Comparison of ENCODE assay signal across 8 mouse cellular contexts in genomic region chr4:136242065-136242703, GRCm38 (mm10). TPM values are rescaled to one million over a fixed set of nuclear protein-coding genes. Genes with fewer than 3 reads are reported as not detected.
DNase-seq lines count a peak whose midpoint lies in the region; ATAC-seq and TF ChIP-seq lines count a peak whose summit lies in the region.

No protein-coding gene starts in this region.

- H3K9ac ChIP-seq in liver, embryonic 12.5 days, result no peak overlapping the region
- H3K9ac ChIP-seq in midbrain, embryonic 13.5 days (replicated peaks), result no peak overlapping the region
- H3K9ac ChIP-seq in midbrain, embryonic 16.5 days (ENCODE audit: low read depth, low read length), result no peak overlapping the region

- no peaks in the 10 kb centered on the region for H3K9me3 ChIP-seq in liver, embryonic 12.5 days (replicated peaks)
- 0 out of 2 replicates have a peak, but pooled peaks cover 2% of the 10 kb centered on the region for H3K9me3 ChIP-seq in midbrain, embryonic 13.5 days
- H3K9me3 ChIP-seq in midbrain, embryonic 16.5 days (replicated peaks; ENCODE audit: control insufficient read depth, low read length, poor library complexity, severe bottlenecking), result no peaks in the 10 kb centered on the region

- ATAC-seq in liver, embryonic 12.5 days, result no peak
- ATAC-seq in midbrain, embryonic 13.5 days, result no peak
- no peak for ATAC-seq in midbrain, embryonic 16.5 days

- peak; percentile 29 for DNase-seq in embryo, embryonic 10 days (ENCODE audit: low spot score)
- DNase-seq in embryo, embryonic 9.5 days (ENCODE audit: extremely low spot score), result no peak
- DNase-seq in liver, result peak; percentile 32
- DNase-seq in c-Kit-positive CD71-positive TER-119-negative erythroid progenitor cells, embryonic 14.5 days (ENCODE audit: low read depth), result peak; percentile 23

- no peaks in the 10 kb centered on the region for H3K36me3 ChIP-seq in liver, embryonic 12.5 days
- no peaks in the 10 kb centered on the region for H3K36me3 ChIP-seq in small intestine, adult 2 months (ENCODE audit: control insufficient read depth, insufficient read depth, low read length)
- H3K36me3 ChIP-seq in midbrain, embryonic 13.5 days, result no peaks in the 10 kb centered on the region
- no peaks in the 10 kb centered on the region for H3K36me3 ChIP-seq in midbrain, embryonic 16.5 days (ENCODE audit: control insufficient read depth, insufficient read depth, low read length)

- peak; percentile 33; the same call in 1 of the 2 replicates for TF ChIP-seq CTCF in small intestine, adult 2 months (IDR thresholded peaks at IDR 0.05; ENCODE audit: extremely low read depth, insufficient read length, insufficient replicate concordance, low read depth, low read length)

- WGBS in liver, embryonic 12.5 days (ENCODE audit: insufficient replicate concordance), result 31% methylated on average over 8 of the region's 8 CpGs
- WGBS in small intestine, adult 2 months, result 44% methylated on average over 8 of the region's 8 CpGs
- 50% methylated on average over 8 of the region's 8 CpGs for WGBS in midbrain, embryonic 13.5 days
- WGBS in midbrain, embryonic 16.5 days, result 53% methylated on average over 8 of the region's 8 CpGs

- TF ChIP-seq POLR2A in small intestine, adult 2 months (IDR thresholded peaks at IDR 0.05; ENCODE audit: low read depth, low read length), result no peak

- H3K27me3 ChIP-seq in liver, embryonic 12.5 days (replicated peaks), result peaks cover 99% of the 10 kb centered on the region
- H3K27me3 ChIP-seq in small intestine, adult 2 months (ENCODE audit: control insufficient read depth, insufficient read depth, low read length), result no peaks in the 10 kb centered on the region
- H3K27me3 ChIP-seq in midbrain, embryonic 13.5 days, result peaks cover 69% of the 10 kb centered on the region
- peaks cover 23% of the 10 kb centered on the region for H3K27me3 ChIP-seq in midbrain, embryonic 16.5 days (ENCODE audit: control insufficient read depth, insufficient read depth, low read depth, low read length)

- H3K4me1 ChIP-seq in liver, embryonic 12.5 days, result 0 out of 2 replicates have a peak, but pooled peaks cover 11% of the 10 kb centered on the region
- H3K4me1 ChIP-seq in small intestine, adult 2 months (ENCODE audit: control insufficient read depth, insufficient read depth, insufficient read length, low read length), result no peaks in the 10 kb centered on the region; the same call in none of the 2 replicates
- H3K4me1 ChIP-seq in midbrain, embryonic 13.5 days (replicated peaks), result peaks cover 22% of the 10 kb centered on the region
- H3K4me1 ChIP-seq in midbrain, embryonic 16.5 days (ENCODE audit: control insufficient read depth, insufficient read depth, low read length), result peaks cover under 1% of the 10 kb centered on the region; the same call in 1 of the 2 replicates

- no peak overlapping the region for H3K27ac ChIP-seq in liver, embryonic 12.5 days
- no peak overlapping the region for H3K27ac ChIP-seq in small intestine, adult 2 months (ENCODE audit: insufficient read depth, low read depth, low read length)
- H3K27ac ChIP-seq in midbrain, embryonic 13.5 days, result no peak overlapping the region
- H3K27ac ChIP-seq in midbrain, embryonic 16.5 days (ENCODE audit: low read length), result no peak overlapping the region

- H3K4me3 ChIP-seq in liver, embryonic 12.5 days, result no peak overlapping the region
- no peak overlapping the region for H3K4me3 ChIP-seq in small intestine, adult 2 months (ENCODE audit: low read depth, low read length)
- H3K4me3 ChIP-seq in midbrain, embryonic 13.5 days (replicated peaks), result no peak overlapping the region
- no peak overlapping the region for H3K4me3 ChIP-seq in midbrain, embryonic 16.5 days (ENCODE audit: low read depth, low read length)

- H3K4me2 ChIP-seq in liver, embryonic 12.5 days, result no peak overlapping the region
- no peak overlapping the region for H3K4me2 ChIP-seq in midbrain, embryonic 13.5 days (replicated peaks)
- no peak overlapping the region for H3K4me2 ChIP-seq in midbrain, embryonic 16.5 days (ENCODE audit: low read length)

RNA-seq across cellular contexts. Expression of gene Tcea3, which starts 5.3 kb away (rescaled TPM):
- 9.8 and 11.1 TPM in 2 replicates for polyA plus RNA-seq in liver, embryonic 12.5 days (2016; fragmentation: Nextera tagmentation; extraction: Ambion mirVana)
- polyA plus RNA-seq in small intestine, adult 2 months (2012; rRNA removed), result 7.8 and 14.8 TPM in 2 replicates
- 0.87 and 1.1 TPM in 2 replicates for polyA plus RNA-seq in midbrain, embryonic 13.5 days (2015; fragmentation: Nextera tagmentation; extraction: Ambion mirVana)
- polyA plus RNA-seq in midbrain, embryonic 16.5 days (2015; fragmentation: Nextera tagmentation; extraction: Ambion mirVana), result 0.67 and 1.2 TPM in 2 replicates

RNA-seq across cellular contexts. Expression of gene Asap3, which starts 36.0 kb away (rescaled TPM):
- polyA plus RNA-seq in liver, embryonic 12.5 days (2016; fragmentation: Nextera tagmentation; extraction: Ambion mirVana), result 1.5 and 1.9 TPM in 2 replicates
- polyA plus RNA-seq in small intestine, adult 2 months (2012; rRNA removed), result 1.3 and 2.0 TPM in 2 replicates
- 3.9 and 4.5 TPM in 2 replicates for polyA plus RNA-seq in midbrain, embryonic 13.5 days (2015; fragmentation: Nextera tagmentation; extraction: Ambion mirVana)
- polyA plus RNA-seq in midbrain, embryonic 16.5 days (2015; fragmentation: Nextera tagmentation; extraction: Ambion mirVana), result 4.5 and 5.1 TPM in 2 replicates

RNA-seq across cellular contexts. Expression of gene Zfp46, which starts 42.3 kb away (rescaled TPM):
- 5.5 and 5.7 TPM in 2 replicates for polyA plus RNA-seq in liver, embryonic 12.5 days (2016; fragmentation: Nextera tagmentation; extraction: Ambion mirVana)
- 4.0 and 9.4 TPM in 2 replicates for polyA plus RNA-seq in small intestine, adult 2 months (2012; rRNA removed)
- polyA plus RNA-seq in midbrain, embryonic 13.5 days (2015; fragmentation: Nextera tagmentation; extraction: Ambion mirVana), result 39.5 and 40.7 TPM in 2 replicates
- 42.8 and 43.3 TPM in 2 replicates for polyA plus RNA-seq in midbrain, embryonic 16.5 days (2015; fragmentation: Nextera tagmentation; extraction: Ambion mirVana)
